Mouse (Mus musculus) adrenal gland, postnatal 10 days (tissue): ENCODE measurements around the gene Gm4724. TPM values are rescaled to one million over a fixed set of nuclear protein-coding genes. Genes with fewer than 3 reads are reported as not detected.
"Not testable (repeated sequence)": the region's sequence is repeated elsewhere in the genome, so short reads cannot be mapped to it uniquely, and the experiment has no call there.

ENCODE experiments used
- DNase-seq: peaks from one replicate; pipeline ENCODE4 v3.0.0; 2021; ENCODE audit warnings: mixed read lengths
- long read RNA-seq, 2 experiments: library from polyadenylated mRNA; stranded (forward); transcript quantifications; one replicate each; pipeline ENCODE4 v2.0.0; 2021
- total RNA-seq, 2 experiments: library from RNA; stranded (reverse); gene quantifications; 2 replicates each; pipeline ENCODE4 v1.2.3; 2021

The Gm4724 gene
- 1 to 10 TPM; 5.2 to 8.3 TPM for total RNA-seq
- long read RNA-seq, experiment 1, partial matches to known transcripts: 0 of 4 reads
- long read RNA-seq, experiment 1, other reads (novel, unspliced or antisense): 1 of 4 reads
- long read RNA-seq, experiment 2: 0 reads

DNA sequence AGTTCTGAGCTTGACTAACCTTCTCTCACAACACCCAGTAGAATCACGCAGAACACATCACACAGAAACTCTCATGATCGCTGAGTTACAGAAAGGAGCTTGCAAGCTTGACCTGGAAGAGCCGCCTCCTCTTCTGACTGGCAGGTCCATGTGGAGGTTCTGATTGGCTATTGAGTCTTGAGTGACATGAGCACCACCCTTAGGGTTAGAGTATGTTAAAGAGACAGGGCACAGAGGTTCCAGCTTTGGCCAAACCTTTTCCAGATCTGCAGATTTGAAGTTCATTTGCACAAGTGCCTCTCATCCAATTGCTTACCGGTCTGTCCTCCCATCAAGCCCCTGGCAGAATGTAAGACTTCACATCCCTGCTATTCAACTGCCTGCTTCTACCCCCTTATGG is at the start of gene Gm4724:
Gm4724 (minus strand) TSS at position 101 of the 400 bp plus-strand sequence.
- DNase-seq: not testable (repeated sequence)

DNA sequence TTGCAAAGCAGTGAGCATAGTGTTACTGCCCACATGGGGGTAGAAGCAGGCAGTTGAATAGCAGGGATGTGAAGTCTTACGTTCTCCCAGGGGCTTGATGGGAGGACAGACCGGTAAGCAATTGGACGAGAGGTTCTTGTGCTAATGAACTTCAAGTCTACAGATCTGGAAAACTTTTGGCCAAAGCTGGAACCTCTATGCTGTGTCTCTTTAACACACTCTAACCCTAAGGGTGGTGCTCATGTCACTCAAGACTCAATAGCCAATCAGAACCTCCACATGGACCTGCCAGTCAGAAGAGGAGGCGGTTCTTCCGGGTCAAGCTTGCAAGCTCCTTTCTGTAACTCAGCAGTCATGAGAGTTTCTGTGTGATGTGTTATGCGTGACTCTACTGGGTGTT is 34.1 kb upstream of the Gm4724 start, which contains the start of gene Zfp965:
Zfp965 (plus strand) TSS at position 301 of the 400 bp plus-strand sequence.
- not testable (repeated sequence) for DNase-seq

Other genes with a start within 250 kb of the Gm4724 start
- 10 to 100 TPM; 46.0 to 77.7 TPM for gene Gm14391, start 228.9 kb downstream of the Gm4724 start, total RNA-seq
- gene Gm14440, start 160.7 kb downstream of the Gm4724 start, total RNA-seq: 1 to 10 TPM; 5.0 to 8.4 TPM
- gene Gm4631, start 97.6 kb downstream of the Gm4724 start, total RNA-seq: 10 to 100 TPM; 27.9 to 41.8 TPM
- 1 to 10 TPM; 6.1 to 8.5 TPM for gene Zfp968, start 63.4 kb downstream of the Gm4724 start, total RNA-seq
- gene Zfp965, start 34.2 kb upstream of the Gm4724 start, total RNA-seq: 1 to 10 TPM; 1.9 to 2.3 TPM
- gene Gm11007, start 208.2 kb upstream of the Gm4724 start, total RNA-seq: 1 to 10 TPM in 1 of 2 experiments, not detected in 1; 3.9 TPM